Mouse (Mus musculus): Measurements from ENCODE around the gene Ccdc27. TPM values are rescaled to one million over a fixed set of nuclear protein-coding genes. Genes with fewer than 3 reads are reported as not detected.

The Ccdc27 gene
- total and polyA plus RNA-seq, 3 experiments, result 0.49 TPM; not detected in 2

DNA sequence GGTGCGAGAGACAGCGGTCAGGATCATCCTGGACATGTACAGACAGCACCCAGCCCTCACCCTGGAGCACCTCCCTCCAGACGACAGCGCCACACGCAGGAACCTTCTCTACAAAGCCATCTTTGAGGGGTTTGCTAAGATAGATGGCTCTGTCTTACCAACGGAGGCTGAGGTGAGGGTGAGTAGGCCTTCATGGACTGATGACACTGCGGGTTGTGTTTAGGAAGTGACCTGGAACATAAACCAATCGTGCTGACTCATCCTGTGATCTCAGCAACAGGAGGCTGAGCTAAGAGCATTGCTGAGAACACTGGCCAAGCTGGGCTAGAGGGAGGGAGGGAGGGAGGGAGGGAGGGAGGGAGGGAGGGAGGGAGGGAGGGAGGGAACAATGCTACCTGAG lies 49.0 kb downstream of the Ccdc27 start:
- no peak overlapping the region for H3K27ac ChIP-seq (ENCODE audit: control insufficient read depth, low read depth, low read length)
- no peaks in the 10 kb centered on the region for H3K4me1 ChIP-seq (ENCODE audit: control insufficient read depth in 1 of 2, insufficient read depth in 2 of 2, low read length in 2 of 2)
- H3K4me3 ChIP-seq (ENCODE audit: control insufficient read depth in 1 of 2, insufficient read depth in 1 of 2, low read depth in 2 of 2, low read length in 2 of 2), result no peak overlapping the region
- H3K9ac ChIP-seq (ENCODE audit: control insufficient read depth, low read depth, low read length, poor library complexity, severe bottlenecking), result no peak overlapping the region
- no peaks in the 10 kb centered on the region for H3K79me2 ChIP-seq (ENCODE audit: control insufficient read depth, insufficient read depth, low read length, poor library complexity)
- TF ChIP-seq UBTF (IDR thresholded peaks at IDR 0.05; ENCODE audit: borderline replicate concordance, insufficient read depth, low read depth, low read length) (no peak), NELFE (IDR thresholded peaks at IDR 0.05; ENCODE audit: low read depth, low read length) (no peak), SMC3 (IDR thresholded peaks at IDR 0.05; ENCODE audit: low read depth, low read length) (no peak), USF2 (IDR thresholded peaks at IDR 0.05; ENCODE audit: borderline replicate concordance in 1 of 2, insufficient read depth in 1 of 2, low read depth in 1 of 2, low read length in 2 of 2) (no peak), RAD21 (IDR thresholded peaks at IDR 0.05; ENCODE audit: low read depth, low read length) (no peak), ETS1 (IDR thresholded peaks at IDR 0.05; ENCODE audit: low read depth, low read length) (no peak), SIN3A (IDR thresholded peaks at IDR 0.05; ENCODE audit: low read length) (no peak), ELF1 (IDR thresholded peaks at IDR 0.05; ENCODE audit: low read depth, low read length) (no peak), GABPA (IDR thresholded peaks at IDR 0.05; ENCODE audit: low read depth, low read length) (no peak), ZNF384 (IDR thresholded peaks at IDR 0.05; ENCODE audit: low read depth, low read length) (no peak), MYC (IDR thresholded peaks at IDR 0.05; ENCODE audit: low read depth, low read length) (no peak), MYB (IDR thresholded peaks at IDR 0.05; ENCODE audit: low read depth, low read length) (no peak), CHD2 (IDR thresholded peaks at IDR 0.05; ENCODE audit: low read length) (no peak)
- no peak for DNase-seq (ENCODE audit: low read depth, low spot score)
- no peaks in the 10 kb centered on the region for H3K27me3 ChIP-seq (ENCODE audit: control insufficient read depth in 1 of 2, insufficient read depth in 2 of 2, low read length in 2 of 2)
- H3K36me3 ChIP-seq (ENCODE audit: control insufficient read depth in 1 of 2, insufficient read depth in 2 of 2, low read length in 2 of 2), result no peaks in the 10 kb centered on the region; a peak in 1 of 4 replicates
- no peaks in the 10 kb centered on the region for H3K9me3 ChIP-seq (replicated peaks; ENCODE audit: insufficient read depth, low read length)

- TF ChIP-seq JUND (IDR thresholded peaks at IDR 0.05; ENCODE audit: low read depth, low read length), result no peak
- no peak for TF ChIP-seq SMC3 (IDR thresholded peaks at IDR 0.05; ENCODE audit: low read depth, low read length)
- TF ChIP-seq NELFE (IDR thresholded peaks at IDR 0.05; ENCODE audit: low read depth, low read length), result no peak
- TF ChIP-seq MAZ (IDR thresholded peaks at IDR 0.05; ENCODE audit: low read depth, low read length), result no peak
- TF ChIP-seq UBTF (IDR thresholded peaks at IDR 0.05; ENCODE audit: borderline replicate concordance, insufficient read depth, low read depth, low read length), result no peak
- Histone ChIP-seq H3K9ac (ENCODE audit: control insufficient read depth, low read depth, low read length, poor library complexity, severe bottlenecking) (no peak overlapping the region), H3K4me1 (ENCODE audit: control insufficient read depth in 1 of 2, insufficient read depth in 2 of 2, low read length in 2 of 2) (no peaks in the 10 kb centered on the region), H3K79me2 (ENCODE audit: control insufficient read depth, insufficient read depth, low read length, poor library complexity) (no peaks in the 10 kb centered on the region), H3K36me3 (ENCODE audit: control insufficient read depth in 1 of 2, insufficient read depth in 2 of 2, low read length in 2 of 2) (no peaks in the 10 kb centered on the region; a peak in 1 of 4 replicates), H3K27ac (ENCODE audit: control insufficient read depth, low read depth, low read length) (no peak overlapping the region), H3K9me3 (replicated peaks; ENCODE audit: insufficient read depth, low read length) (no peaks in the 10 kb centered on the region), H3K4me3 (ENCODE audit: control insufficient read depth in 1 of 2, insufficient read depth in 1 of 2, low read depth in 2 of 2, low read length in 2 of 2) (no peak overlapping the region), H3K27me3 (ENCODE audit: control insufficient read depth in 1 of 2, insufficient read depth in 2 of 2, low read length in 2 of 2) (no peaks in the 10 kb centered on the region)
- no peak for DNase-seq (ENCODE audit: low read depth, low spot score)
Measured at GRCm38 (mm10) chr4:153992715-153993114, 49.8 kb downstream of the Ccdc27 start.
